Mouse (Mus musculus) gastrocnemius, postnatal 36 days (tissue): Measurements from ENCODE around the gene Ltbp1. TPM values are rescaled to one million over a fixed set of nuclear protein-coding genes. Genes with fewer than 3 reads are reported as not detected.
A peak's percentile ranks its signal among the peaks of the same experiment; 100 is the strongest.

Experiments used
- DNase-seq, 2 experiments: peaks; one replicate each; pipeline ENCODE4 v3.0.0; 2022
- intact Hi-C: fragments of 180-260 bp; cut with DNase I; formaldehyde crosslinking; loops from one replicate; pipeline ENCODE4 v1.15.1; 2025
- total RNA-seq, 2 experiments: library from RNA; stranded (reverse); gene quantifications; 2 replicates each; pipeline ENCODE4 v1.2.3; 2021

Ltbp1 gene
- total RNA-seq, 2 experiments from 2014 or later: 8.0 to 8.3 TPM

DNA sequence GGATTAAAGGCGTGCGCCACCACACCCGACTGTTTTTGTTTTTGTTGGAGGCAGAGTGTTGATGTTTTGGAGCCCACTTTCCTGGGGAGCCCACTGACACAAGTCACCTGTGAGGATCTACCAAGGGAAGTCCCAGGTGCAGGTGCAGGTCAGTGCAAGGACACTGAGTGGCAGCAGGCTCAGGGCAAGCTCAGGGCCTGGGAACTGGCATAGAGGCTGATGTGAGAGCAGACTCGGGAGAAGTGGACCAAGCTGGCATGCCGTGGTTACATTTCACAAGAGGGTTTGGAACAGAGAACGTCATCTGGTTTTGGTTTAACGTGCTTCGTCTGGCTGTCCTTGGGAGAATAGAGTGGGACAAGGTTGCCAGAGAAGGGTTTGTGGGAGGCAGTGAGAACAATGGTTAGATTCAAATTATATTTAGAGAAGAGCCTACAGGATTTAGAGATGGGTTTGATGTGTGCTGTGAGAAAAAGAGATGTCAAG lies 46.1 kb downstream of the Ltbp1 start:
- DNase-seq: no peak

DNA sequence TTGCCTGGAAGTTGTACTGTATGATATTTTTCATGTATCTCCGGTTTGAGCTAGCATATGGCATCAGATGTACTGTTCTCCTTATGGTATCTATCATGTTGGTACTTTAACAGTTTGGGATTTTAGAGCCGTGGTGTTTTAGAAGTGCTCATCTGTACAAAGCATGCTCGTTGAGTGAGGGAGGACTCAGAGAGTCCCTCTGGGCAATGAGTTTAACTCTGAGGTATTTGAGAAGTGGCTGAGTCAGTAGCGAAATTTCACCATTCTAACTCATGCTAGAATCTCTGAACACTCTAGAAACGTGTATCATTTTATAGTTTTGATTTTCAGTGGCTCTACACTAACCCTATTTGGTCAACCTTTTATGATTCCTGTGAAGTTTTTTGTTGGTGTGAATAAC lies 49.9 kb downstream of the Ltbp1 start:
- intact Hi-C loops: no loop called here
- DNase-seq: no peak

More for the DNA sequence above, 46.1 kb downstream of the Ltbp1 start:
- intact Hi-C loops: no loop called here

DNA sequence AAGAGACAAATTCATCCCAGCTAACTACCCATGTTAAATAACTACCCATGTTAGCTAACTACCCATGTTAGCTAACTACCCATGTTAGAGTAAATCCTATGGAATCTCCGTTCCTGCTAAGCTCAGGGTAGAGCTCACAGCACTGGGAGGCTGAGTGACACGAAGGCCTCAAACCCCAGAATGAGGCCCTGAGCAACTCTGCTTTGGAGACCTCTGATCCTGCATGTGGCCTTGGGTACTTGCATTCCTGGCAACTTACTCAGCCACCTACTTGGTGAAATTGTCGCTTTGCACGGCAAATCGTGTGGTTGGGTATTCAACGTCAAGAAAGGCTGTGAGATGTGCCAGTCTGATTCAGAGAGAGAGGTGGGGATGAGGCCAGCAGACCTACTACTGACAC lies 50.6 kb downstream of the Ltbp1 start:
- intact Hi-C loops: no loop called here
- no peak for DNase-seq

DNA sequence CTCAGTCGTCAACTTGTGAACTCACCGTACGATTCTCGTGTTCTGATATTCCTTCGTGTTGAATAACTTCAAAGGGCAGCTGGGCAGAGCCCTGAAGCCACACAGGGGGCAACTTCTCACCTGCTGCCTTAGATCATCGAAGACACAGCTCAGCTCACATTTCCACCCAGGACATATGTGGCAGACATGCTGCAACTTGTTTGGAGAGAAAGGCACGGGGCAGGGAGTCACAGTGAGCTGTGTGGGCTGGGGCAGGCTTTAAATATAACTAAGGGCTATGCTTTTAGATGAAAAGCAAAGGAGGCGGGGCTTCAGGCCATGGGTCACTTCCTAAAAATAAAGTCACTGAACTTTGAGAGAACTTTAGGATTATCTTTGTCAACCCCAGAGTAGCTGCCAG lies 51.3 kb downstream of the Ltbp1 start:
- no peak for DNase-seq
- intact Hi-C loops: no loop called here

DNA sequence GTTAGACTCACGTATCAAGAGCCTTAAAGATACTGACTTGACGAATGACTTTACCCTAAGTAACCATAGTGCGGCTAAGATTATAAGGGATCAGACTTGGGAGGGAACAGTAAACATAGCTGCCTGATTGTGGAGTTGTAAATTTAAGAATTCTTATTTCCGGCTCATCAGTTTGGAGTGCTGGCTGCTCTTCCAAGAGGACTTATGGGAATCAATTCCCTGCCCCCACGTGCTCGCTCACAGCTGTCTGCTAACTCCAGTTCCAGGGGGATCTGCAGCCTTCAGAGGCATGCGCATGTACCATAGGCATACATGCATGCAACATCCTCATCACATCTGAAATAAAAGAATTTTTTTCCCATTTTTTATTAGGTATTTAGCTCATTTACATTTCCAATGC lies 61.0 kb downstream of the Ltbp1 start:
- intact Hi-C loops: no loop called here
- DNase-seq: no peak

DNA sequence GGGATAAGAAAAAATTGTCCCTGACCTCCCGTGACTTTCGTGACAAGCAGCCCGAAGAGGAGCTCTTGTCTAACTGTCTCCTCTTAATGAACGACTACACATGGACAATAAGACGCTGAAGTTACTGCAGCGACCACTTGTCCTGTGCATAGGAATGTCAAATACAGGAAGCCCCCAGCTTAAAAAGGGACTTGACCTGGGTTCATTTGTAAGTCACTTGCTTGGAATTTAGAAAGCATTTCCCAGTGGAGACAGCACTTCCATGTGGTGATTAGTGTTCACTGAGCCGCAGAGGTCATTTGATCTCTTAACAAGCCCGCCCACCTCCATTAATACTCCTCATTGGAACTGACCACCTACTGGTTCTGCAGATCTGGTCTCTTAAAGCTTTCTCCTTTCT lies 61.9 kb downstream of the Ltbp1 start:
- intact Hi-C loops: no loop called here
- no peak for DNase-seq

DNA sequence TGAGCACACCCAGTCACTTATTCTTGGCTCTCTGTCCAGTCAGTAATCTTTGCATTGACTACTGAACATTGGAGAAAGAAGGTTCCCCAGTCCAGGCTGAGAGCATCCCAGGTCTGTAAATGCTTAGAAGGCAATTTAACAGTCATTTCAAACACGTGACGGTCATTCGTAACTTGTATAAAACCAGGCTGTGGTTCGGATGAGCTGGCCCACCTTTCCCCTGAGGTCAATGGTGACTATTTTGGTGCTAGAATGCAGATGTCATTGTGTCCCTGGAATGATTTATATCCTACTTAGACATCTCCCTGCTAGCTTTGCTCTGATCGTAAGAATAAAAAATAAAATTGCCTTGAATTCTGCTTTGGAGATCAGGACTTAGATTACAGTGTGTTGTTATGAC lies 63.9 kb downstream of the Ltbp1 start:
- DNase-seq: no peak
- intact Hi-C loops: no loop called here

DNA sequence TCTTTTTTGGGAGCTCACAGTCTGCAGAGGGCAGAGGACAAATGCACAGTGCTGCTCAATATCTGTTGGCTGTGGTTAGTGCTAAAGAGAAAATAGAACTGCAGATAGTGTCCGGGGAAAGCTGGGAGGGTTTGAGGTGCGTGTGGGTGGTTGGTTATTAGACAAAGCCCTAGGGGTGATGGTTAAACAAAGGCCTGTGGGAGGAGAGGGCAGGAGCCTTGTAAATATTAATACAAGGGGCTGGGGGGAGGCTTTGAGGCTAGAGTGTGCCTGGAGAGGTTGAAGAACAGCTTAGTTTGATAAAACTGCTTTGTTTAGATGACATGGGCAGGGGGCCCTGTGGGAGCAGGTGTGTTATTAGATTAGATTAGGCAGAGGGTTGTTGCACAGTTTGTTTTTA lies 65.8 kb downstream of the Ltbp1 start:
- intact Hi-C loops: no loop called here
- no peak for DNase-seq

DNA sequence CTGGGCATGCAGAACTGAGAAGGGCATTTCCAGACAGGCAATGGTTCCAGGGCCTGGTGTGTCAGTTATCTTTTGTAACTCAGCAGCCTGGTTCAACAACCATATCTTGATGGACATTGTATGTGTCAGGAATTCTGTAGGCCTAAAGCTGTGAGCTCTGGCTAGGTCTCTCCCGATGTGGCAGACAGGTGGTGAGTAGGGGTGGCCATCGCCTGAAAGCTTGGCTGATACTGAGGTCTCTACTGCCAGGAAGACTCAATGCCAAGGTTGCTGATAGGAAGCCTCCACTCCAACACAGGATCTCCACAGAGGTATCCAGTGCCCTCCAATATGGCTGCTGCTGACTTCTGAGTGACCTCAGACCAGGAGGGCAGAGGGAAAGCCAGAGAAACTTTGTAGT lies 66.4 kb downstream of the Ltbp1 start:
- intact Hi-C loops: no loop called here
- no peak for DNase-seq

DNA sequence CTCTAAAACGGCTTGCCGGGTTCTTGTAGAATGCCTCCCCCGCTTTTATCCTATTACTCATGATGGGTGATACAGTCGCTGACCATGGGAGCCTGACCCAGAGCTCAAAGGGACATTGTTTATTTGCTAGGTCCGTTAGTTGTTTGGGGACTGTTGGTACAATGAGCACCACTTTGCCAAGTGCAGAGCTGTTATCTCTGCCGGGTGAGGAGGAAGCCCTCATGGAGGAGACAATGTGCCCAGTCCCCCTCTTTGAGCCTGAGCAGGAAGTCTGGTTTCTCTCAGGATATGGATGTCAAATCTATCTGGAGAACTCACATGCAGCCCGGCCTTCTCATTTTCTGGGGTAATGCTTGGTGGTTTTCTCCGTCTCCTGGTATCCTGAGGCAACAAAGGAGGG lies 68.5 kb downstream of the Ltbp1 start:
- intact Hi-C loops: no loop called here
- DNase-seq: no peak

DNA sequence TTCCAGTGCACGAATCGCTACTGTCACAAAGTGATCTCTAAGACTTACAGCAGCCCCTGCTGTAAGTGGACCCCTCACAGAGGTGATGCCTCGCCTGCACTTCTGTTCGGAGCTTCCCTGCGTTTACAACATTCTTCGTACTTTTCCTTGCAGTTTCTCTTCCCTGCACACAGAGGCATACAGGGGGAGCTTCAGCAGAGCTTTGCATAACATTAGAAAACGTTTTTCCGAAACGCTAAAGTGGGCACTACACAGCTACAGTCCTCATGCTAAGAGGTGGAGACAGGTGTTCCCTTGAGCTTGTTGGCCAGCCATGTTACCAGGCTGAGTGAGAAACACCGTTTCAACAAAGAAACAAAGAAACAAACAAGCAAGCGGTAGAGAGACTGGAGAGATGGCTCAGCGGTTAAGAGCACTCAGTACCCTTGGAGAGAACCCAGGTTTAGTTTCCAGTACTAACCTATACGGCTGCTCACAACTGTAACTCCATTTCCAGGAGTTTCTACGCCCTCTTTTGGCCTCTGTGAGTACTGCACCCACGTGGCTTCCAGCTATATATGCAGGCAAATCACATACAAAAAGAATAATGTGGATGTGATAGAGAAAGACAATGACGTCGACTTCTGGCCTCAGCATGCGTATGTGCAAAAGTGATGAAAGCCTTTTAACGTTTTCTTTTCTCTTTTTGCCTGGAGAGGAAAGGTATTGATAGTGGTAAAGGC lies 69.8 kb downstream of the Ltbp1 start:
- DNase-seq: peak in 1 of 2 experiments; percentile 29
- intact Hi-C loops: loop anchor here (5.0 kb wide), 1 partner anchor 58 kb away; no protein-coding TSS in a partner anchor

DNA sequence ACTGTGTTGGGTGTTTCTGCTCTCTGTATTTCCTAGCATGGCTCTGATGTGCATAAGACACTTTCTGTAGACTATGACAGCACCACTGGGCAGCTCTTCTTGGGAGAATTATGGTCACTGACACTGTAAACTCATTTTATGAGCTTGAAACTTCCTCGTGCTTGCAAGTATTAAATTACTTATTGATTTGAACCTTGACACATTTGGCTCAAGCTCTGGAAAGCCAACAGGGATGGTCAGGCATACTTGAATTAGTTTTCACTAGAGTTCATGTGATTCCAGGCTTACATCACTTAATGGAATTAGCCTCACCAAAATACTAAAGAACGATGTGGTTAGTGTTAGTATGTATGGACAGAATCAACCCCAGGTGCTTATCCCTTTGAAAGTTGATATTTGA lies 76.0 kb downstream of the Ltbp1 start:
- no peak for DNase-seq
- intact Hi-C loops: no loop called here

DNA sequence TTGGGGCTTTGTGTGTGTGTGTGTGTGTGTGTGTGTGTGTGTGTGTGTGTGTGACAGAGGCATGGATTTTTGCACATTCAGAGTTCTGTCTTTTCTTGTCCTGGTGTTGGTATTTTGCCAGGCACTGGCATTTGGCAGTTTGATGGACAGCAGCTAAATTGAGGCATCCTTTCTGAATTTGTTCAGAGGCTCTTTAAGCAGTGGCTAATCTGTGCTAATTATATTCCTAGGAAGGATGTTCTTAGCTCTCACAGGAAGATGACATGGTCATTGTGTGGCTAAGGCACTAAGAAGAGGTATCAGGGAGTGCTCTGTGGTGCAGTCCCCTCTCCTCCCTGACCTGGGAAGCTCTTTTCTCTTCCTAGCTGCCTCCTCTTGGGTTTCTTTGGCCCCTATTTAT lies 77.1 kb downstream of the Ltbp1 start:
- DNase-seq: no peak
- intact Hi-C loops: no loop called here

DNA sequence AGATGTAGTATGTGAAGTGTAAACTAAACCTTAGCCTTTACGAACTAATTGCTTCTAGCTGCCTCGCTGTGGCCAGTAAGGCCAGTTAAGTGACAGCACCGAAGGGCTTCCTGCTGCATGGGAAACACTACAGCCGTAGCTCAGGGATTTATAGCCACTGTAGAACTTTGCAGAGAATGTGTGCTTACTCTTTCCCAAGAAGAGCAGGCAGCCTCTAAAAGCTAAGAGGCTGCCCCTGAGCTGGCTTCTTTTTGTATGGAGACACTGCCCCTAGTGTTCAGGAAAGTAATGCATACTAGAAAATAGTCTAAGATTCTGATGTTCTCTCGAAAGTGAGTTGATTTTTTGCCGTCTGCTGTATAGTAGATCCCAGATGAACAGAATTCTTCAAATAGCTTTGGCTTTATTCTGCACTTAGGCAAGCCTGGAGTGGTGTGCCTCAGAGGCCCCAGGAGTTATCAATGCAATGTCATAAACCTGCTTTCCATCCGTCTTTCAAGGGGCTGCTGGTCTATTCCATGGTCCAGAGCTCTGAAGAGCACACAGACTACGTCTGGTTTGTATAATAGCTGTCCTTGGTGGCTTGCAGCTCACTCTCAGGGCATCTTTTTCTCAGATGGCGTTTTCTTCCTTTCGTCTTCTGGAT lies 82.1 kb downstream of the Ltbp1 start:
- intact Hi-C loops: loop anchor here (5.0 kb wide), 1 partner anchor 275 kb away; no protein-coding TSS in a partner anchor
- DNase-seq: no peak

DNA sequence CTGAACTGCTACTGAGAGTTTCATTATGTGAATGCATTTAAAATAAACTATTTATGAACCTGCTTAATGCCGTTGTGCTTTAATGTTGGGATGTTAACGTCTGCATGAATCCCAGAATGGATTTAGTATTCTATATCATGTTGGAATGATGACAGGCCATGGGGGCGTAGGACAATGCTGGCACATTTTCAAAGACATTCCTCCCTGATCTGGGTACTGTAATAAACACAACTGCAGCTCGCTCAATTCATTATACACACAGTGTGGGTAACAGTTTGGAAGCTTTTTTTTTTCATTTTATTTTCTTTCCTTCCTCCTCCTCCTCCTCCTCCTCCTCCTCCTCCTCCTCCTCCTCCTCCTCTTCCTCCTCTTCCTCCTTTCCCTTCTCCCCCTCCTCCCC lies 82.9 kb downstream of the Ltbp1 start:
- intact Hi-C loops: loop anchor here (5.0 kb wide), 1 partner anchor 276 kb away; no protein-coding TSS in a partner anchor
- DNase-seq: no peak

DNA sequence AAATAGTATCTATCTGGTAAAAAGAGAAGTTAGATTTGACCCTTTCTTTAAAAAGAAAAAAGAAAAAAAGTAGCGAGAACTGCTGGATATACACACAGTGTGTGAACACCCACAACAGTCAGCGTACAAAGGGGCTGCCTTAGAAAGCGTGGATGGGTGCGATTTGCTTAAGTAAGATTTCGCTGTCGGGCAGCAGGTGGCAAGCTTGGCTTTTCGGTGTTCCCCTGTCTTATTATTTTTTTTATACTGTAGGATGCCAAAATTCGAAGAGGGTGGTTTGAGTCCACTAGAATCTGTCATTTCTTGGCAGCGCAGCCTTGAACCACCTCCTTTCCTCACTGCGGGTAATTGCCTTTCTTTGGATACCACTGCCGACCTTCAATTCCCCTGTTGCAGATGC lies 83.4 kb downstream of the Ltbp1 start:
- intact Hi-C loops: loop anchor here (5.0 kb wide), 1 partner anchor 276 kb away; no protein-coding TSS in a partner anchor
- DNase-seq: no peak

DNA sequence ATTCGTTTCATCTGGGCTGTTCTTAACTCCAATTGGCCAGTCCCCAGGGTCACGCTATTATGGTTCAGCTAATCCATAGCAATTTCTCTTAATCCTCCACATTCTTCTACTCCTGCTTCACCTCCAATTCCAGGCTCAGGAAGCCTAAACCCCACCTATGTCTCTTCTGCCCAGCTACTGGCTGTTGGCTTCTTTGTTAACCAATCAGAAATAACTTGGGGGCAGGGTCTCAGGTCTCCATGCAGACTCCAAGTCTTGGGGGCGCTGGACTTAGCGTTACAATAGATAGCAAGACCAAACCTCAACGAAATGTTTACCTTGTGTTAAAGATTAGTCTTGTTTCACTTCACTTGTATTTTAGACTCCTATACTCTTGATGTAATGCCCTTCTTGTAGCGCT lies 85.2 kb downstream of the Ltbp1 start:
- no peak for DNase-seq
- intact Hi-C loops: loop anchor here (10.0 kb wide), 1 partner anchor 444 kb away; no protein-coding TSS in a partner anchor

DNA sequence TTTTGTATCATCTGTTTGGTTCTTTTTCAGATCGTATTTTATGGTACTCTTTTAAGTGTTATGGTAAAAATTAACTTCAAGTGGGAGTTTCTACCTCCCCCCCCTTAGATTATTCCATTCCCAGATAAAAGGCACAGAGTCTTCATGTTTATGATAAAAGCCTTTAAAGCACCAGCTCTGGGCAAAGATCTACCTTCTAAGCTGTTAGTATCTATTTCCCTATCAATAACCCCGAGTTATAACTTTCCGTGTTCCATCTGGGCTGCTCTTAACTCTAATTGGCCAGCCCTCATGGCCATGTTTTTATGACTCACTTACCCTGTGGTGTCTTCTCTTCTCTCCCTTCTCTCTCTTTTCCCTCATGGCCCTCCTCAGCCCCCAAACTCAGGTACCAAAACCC lies 88.2 kb downstream of the Ltbp1 start:
- no peak for DNase-seq
- intact Hi-C loops: loop anchor here (10.0 kb wide), 1 partner anchor 441 kb away; no protein-coding TSS in a partner anchor

DNA sequence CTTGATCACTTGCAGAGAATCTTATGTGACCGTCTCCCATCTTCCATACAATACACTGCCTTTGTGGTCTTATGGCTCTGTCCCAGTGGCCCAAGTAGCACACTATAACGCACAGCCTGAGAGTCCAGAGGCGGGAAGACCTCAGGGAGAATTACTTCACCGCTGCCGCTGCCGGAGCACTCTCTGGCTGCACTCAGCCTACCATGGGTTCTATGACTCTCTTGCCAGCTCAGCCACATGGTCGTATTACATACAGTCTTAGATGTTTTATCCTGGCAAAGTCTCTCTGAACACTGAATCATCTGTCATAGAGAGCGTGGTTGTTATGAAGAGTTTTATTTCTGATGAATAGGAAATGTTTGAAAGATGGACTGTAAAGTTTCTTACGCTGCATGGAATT lies 89.2 kb downstream of the Ltbp1 start:
- no peak for DNase-seq
- intact Hi-C loops: loop anchor here (10.0 kb wide), 1 partner anchor 440 kb away; no protein-coding TSS in a partner anchor

DNA sequence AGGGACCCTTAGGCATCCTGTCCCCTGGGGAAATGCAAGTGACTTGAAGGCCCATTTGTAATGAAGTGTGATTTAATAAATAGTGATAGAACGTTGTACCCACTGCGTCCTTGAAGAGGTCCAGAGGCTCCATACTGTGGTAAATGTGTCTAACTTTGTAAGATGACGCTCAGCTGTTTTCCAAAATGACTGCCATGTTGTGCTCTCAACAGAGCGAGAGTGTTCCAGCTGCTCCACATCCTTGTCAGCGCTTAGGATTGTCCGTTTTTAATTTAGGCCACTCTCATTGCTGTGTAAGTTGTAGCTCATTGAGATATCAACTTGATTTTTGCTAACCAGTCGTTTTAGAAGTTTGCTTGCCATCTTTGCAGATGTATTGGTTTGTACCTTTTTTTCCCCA lies 91.4 kb downstream of the Ltbp1 start:
- DNase-seq: no peak
- intact Hi-C loops: loop anchor here (10.0 kb wide), 1 partner anchor 438 kb away; no protein-coding TSS in a partner anchor

DNA sequence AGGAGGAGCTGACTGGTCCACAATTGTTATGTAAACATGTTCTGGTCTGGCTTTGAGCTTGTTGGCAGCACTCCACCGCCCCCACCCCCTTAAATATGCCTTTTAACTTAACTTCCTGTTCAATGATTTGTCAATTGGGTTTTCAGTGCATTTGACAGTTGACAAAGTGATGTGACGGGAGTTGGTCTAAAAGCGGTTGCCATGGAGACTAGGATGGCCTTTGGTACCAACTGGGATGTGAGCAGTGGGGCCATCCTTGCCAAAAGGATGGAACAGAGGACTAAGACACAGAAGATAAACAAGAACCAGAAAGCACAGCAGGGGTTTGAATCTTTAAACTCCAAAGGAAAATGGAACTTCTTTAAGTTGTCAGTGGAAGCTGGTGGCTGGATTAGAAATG lies 92.0 kb downstream of the Ltbp1 start:
- no peak for DNase-seq
- intact Hi-C loops: loop anchor here (10.0 kb wide), 1 partner anchor 437 kb away; no protein-coding TSS in a partner anchor

DNA sequence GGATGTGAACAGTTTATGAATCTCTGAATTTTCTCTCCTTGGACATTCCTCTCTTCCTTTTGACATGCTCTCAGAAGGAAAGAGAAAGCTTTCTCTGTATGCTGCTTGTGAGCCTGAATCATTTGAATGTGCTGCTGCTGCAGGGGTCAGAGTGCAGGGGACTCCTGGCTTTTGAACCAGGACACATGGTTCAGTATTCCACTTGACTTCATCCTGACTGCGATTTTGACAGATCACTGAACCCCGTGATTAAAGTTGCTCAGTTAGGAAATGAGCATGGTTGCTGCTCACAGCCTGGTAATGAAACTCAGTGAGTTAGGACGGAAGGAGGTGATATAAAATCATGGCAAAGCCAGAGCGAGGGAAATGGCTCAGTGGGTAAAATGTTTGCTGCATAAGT lies 95.8 kb downstream of the Ltbp1 start:
- intact Hi-C loops: no loop called here
- DNase-seq: no peak
